Mouse (Mus musculus) midbrain, embryonic 10.5 days (tissue): Measurements from ENCODE around the gene Tti1. TPM values are rescaled to one million over a fixed set of nuclear protein-coding genes. Genes with fewer than 3 reads are reported as not detected.

ENCODE experiments used
- DNase-seq: peaks from one replicate; pipeline ENCODE4 v3.0.0-alpha.2; 2017; ENCODE audit warnings: low spot score
- H3K27ac ChIP-seq: fragments of 300-500 bp; sonication (generic); replicated peaks from 2 replicates; pipeline ENCODE4 v1.5.1; 2016; ENCODE audit warnings: mild to moderate bottlenecking
- H3K27me3 ChIP-seq: fragments of 300-500 bp; sonication (generic); 2 replicates; pipeline ENCODE4 v1.6.1; 2016; ENCODE audit warnings: low read depth, mild to moderate bottlenecking; ENCODE audit not compliant: poor library complexity, severe bottlenecking
- H3K36me3 ChIP-seq: fragments of 300-500 bp; sonication (generic); 2 replicates; pipeline ENCODE4 v1.6.1; 2016; ENCODE audit warnings: mild to moderate bottlenecking, moderate library complexity
- H3K4me1 ChIP-seq: fragments of 300-500 bp; sonication (generic); 2 replicates; pipeline ENCODE4 v1.6.1; 2016
- H3K4me3 ChIP-seq: fragments of 300-500 bp; sonication (generic); 2 replicates; pipeline ENCODE4 v1.5.1; 2016; ENCODE audit warnings: mild to moderate bottlenecking, moderate library complexity
- H3K9me3 ChIP-seq: fragments of 300-500 bp; sonication (generic); replicated peaks from 2 replicates; pipeline ENCODE4 v1.6.1; 2016; ENCODE audit warnings: mild to moderate bottlenecking
- WGBS: fragments of 180-500 bp; shearing (Covaris S2); methylation state at CpG from one replicate; pipeline ENCODE4 v1.1.7; 2016; 5-methylcytosine and 5-hydroxymethylcytosine counted together
- polyA plus RNA-seq: library from polyadenylated mRNA; unstranded; fragments of >200 nt; fragmentation: Nextera tagmentation; extraction: Ambion mirVana; gene quantifications from 2 replicates; pipeline ENCODE4 v1.2.1, GENCODE M21; 2016

The Tti1 gene
- polyA plus RNA-seq, 1 experiment from 2014 or later = 41.6 TPM

DNA sequence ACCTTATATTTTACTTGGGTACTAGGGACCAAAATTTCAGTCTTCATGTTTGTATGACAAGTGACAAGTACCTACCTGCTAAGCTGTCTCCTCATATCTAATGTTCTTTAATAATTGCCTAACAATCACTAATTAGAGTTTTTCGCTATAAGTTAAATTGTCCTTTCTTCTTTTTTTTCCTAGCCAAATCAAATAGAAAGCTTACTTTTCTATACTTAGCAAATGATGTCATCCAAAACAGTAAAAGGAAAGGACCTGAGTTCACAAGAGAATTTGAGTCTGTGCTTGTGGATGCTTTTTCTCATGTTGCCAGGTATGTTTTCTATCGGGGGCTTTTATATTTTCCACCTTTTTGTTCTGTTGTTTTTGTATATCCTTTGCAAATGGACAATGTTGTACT is 7.6 kb upstream of the Tti1 start:
- H3K4me3 ChIP-seq = no peak overlapping the region
- WGBS = 95% methylated on average over 2 of the region's 2 CpGs
- H3K27ac ChIP-seq = no peak overlapping the region
- no peaks in the 10 kb centered on the region for H3K27me3 ChIP-seq
- H3K4me1 ChIP-seq = peaks cover 9% of the 10 kb centered on the region
- no peaks in the 10 kb centered on the region for H3K9me3 ChIP-seq
- H3K36me3 ChIP-seq = peaks cover 70% of the 10 kb centered on the region
- DNase-seq = no peak

GRCm38 (mm10) chr2:158030007-158030406 is 1.8 kb upstream of the Tti1 start:
- Histone ChIP-seq H3K9me3 (no peaks in the 10 kb centered on the region), H3K4me1 (peaks cover 44% of the 10 kb centered on the region), H3K27me3 (no peaks in the 10 kb centered on the region), H3K27ac (no peak overlapping the region), H3K4me3 (peak overlapping the region; percentile 96), H3K36me3 (peaks cover 36% of the 10 kb centered on the region)
- DNase-seq = no peak
- 94% methylated on average over 7 of the region's 7 CpGs for WGBS

- Histone ChIP-seq H3K27me3 (no peaks in the 10 kb centered on the region), H3K27ac (peak overlapping the region; percentile 98), H3K9me3 (no peaks in the 10 kb centered on the region), H3K4me1 (peaks cover 44% of the 10 kb centered on the region), H3K36me3 (peaks cover 25% of the 10 kb centered on the region), H3K4me3 (peak overlapping the region; percentile 96)
- no peak for DNase-seq
- WGBS = 3% methylated on average over 16 of the region's 16 CpGs
These were observed 329 bp downstream of the Tti1 start for GRCm38 (mm10) chr2:158027855-158028353.

GRCm38 (mm10) chr2:158017330-158017729 is 10.9 kb downstream of the Tti1 start:
- DNase-seq = no peak
- Histone ChIP-seq H3K4me1 (no peaks in the 10 kb centered on the region), H3K36me3 (no peaks in the 10 kb centered on the region), H3K9me3 (no peaks in the 10 kb centered on the region), H3K27me3 (no peaks in the 10 kb centered on the region), H3K4me3 (no peak overlapping the region), H3K27ac (no peak overlapping the region)
- 87% methylated on average over 4 of the region's 4 CpGs for WGBS

DNA sequence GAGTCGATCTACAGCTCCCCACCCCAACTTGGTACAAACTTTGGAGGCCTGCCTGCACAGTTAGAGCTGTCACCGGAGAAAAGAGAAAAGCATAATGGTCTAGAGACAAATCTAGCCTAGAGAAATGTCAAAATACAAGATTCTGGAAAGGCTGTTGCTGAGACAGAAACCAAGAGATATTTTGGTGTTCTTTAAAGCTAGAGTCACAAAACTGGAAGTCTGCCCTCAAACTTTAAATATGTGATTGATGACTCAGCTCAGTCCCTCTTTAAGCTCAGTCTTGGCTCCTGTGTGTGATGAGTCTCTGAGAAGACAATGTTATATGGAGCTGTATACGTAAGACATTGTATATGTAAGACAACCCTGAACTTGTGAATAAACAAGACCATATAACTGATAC is 15.6 kb downstream of the Tti1 start:
- Histone ChIP-seq H3K4me1 (no peaks in the 10 kb centered on the region), H3K36me3 (peaks cover 28% of the 10 kb centered on the region), H3K27ac (no peak overlapping the region), H3K9me3 (no peaks in the 10 kb centered on the region), H3K4me3 (no peak overlapping the region), H3K27me3 (no peaks in the 10 kb centered on the region)
- no peak for DNase-seq
- WGBS = 89% methylated on average over 3 of the region's 3 CpGs

GRCm38 (mm10) chr2:158009373-158009772 is 18.9 kb downstream of the Tti1 start:
- Histone ChIP-seq H3K4me3 (no peak overlapping the region), H3K27me3 (no peaks in the 10 kb centered on the region), H3K27ac (no peak overlapping the region), H3K9me3 (no peaks in the 10 kb centered on the region), H3K4me1 (no peaks in the 10 kb centered on the region), H3K36me3 (peaks cover 60% of the 10 kb centered on the region)
- WGBS = 93% methylated on average over 7 of the region's 7 CpGs
- no peak for DNase-seq

- 95% methylated on average over 4 of the region's 4 CpGs for WGBS
- Histone ChIP-seq H3K4me3 (no peak overlapping the region), H3K36me3 (peaks cover 74% of the 10 kb centered on the region), H3K27ac (no peak overlapping the region), H3K27me3 (no peaks in the 10 kb centered on the region), H3K4me1 (no peaks in the 10 kb centered on the region), H3K9me3 (no peaks in the 10 kb centered on the region)
- no peak for DNase-seq
These were observed 22.6 kb downstream of the Tti1 start for GRCm38 (mm10) chr2:158005641-158006040.

GRCm38 (mm10) chr2:158004620-158005019 is 23.6 kb downstream of the Tti1 start:
- DNase-seq = no peak
- H3K9me3 ChIP-seq = no peaks in the 10 kb centered on the region
- 86% methylated on average over 6 of the region's 6 CpGs for WGBS
- H3K36me3 ChIP-seq = peaks cover 74% of the 10 kb centered on the region
- no peaks in the 10 kb centered on the region for H3K4me1 ChIP-seq
- H3K27me3 ChIP-seq = no peaks in the 10 kb centered on the region
- no peak overlapping the region for H3K27ac ChIP-seq
- no peak overlapping the region for H3K4me3 ChIP-seq

DNA sequence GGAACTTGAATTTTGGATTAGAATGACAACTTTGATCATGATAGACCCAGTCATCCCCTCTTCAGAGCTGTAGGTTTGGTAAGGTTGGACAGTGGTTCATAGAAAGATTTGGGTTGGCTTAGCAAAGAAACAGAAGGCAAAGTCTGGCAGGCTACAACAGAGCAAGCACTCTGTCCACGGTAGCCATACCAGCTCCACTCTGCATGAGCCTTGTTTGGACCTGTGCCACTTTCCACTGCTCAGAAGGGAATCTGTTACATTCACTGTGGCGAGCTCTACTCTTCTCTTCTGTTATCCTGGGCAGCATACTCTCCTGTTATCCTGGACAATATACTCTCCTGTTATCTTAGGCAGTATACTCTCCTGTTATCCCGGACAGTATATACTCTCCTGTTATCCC is 29.4 kb downstream of the Tti1 start:
- no peaks in the 10 kb centered on the region for H3K4me1 ChIP-seq
- WGBS = 95% methylated on average over 3 of the region's 3 CpGs
- H3K4me3 ChIP-seq = no peak overlapping the region
- peaks cover 69% of the 10 kb centered on the region for H3K36me3 ChIP-seq
- DNase-seq = no peak
- H3K27me3 ChIP-seq = no peaks in the 10 kb centered on the region
- no peaks in the 10 kb centered on the region for H3K9me3 ChIP-seq
- H3K27ac ChIP-seq = no peak overlapping the region

DNA sequence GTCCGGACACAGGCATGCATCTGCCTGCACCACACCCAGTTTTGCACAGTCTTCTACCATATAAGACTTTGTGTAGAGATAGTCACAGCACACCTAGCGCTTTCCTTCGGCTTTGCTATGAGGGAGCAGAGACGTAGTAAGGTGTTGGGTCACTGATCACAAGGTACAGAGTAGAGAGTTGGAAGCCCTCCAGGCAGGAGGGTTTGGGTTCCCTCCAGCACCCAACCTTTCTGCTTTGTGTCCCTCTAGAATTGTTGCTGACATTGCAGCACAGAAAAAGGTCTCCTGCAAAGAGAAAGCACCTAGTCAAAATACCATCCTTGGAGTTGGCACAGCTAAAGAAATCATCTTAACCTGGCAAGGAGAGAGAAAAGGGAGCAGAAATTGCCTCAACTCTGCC is 35.7 kb downstream of the Tti1 start:
- Histone ChIP-seq H3K36me3 (peaks cover 96% of the 10 kb centered on the region), H3K4me1 (no peaks in the 10 kb centered on the region), H3K27me3 (no peaks in the 10 kb centered on the region), H3K4me3 (no peak overlapping the region), H3K27ac (no peak overlapping the region), H3K9me3 (no peaks in the 10 kb centered on the region)
- DNase-seq = no peak
- 96% methylated on average over 4 of the region's 4 CpGs for WGBS

GRCm38 (mm10) chr2:157991026-157991425 is 37.2 kb downstream of the Tti1 start:
- H3K36me3 ChIP-seq = peaks cover 96% of the 10 kb centered on the region
- no peak overlapping the region for H3K27ac ChIP-seq
- no peak overlapping the region for H3K4me3 ChIP-seq
- no peak for DNase-seq
- WGBS = 84% methylated on average over 6 of the region's 6 CpGs
- no peaks in the 10 kb centered on the region for H3K4me1 ChIP-seq
- no peaks in the 10 kb centered on the region for H3K9me3 ChIP-seq
- no peaks in the 10 kb centered on the region for H3K27me3 ChIP-seq

- no peak overlapping the region for H3K27ac ChIP-seq
- WGBS = 96% methylated on average over 2 of the region's 2 CpGs
- H3K36me3 ChIP-seq = peaks cover 95% of the 10 kb centered on the region
- H3K4me1 ChIP-seq = no peaks in the 10 kb centered on the region
- DNase-seq = no peak
- no peaks in the 10 kb centered on the region for H3K9me3 ChIP-seq
- H3K4me3 ChIP-seq = no peak overlapping the region
- no peaks in the 10 kb centered on the region for H3K27me3 ChIP-seq
These were observed 38.3 kb downstream of the Tti1 start for GRCm38 (mm10) chr2:157989946-157990345.

- Histone ChIP-seq H3K27ac (no peak overlapping the region), H3K36me3 (peaks cover 85% of the 10 kb centered on the region), H3K4me1 (no peaks in the 10 kb centered on the region), H3K9me3 (no peaks in the 10 kb centered on the region), H3K4me3 (no peak overlapping the region), H3K27me3 (no peaks in the 10 kb centered on the region)
- DNase-seq = no peak
- WGBS = 89% methylated on average over 7 of the region's 7 CpGs
These were observed 39.6 kb downstream of the Tti1 start for GRCm38 (mm10) chr2:157988416-157989190.
